Mouse (Mus musculus): ENCODE data around the gene Galnt16.

DNA sequence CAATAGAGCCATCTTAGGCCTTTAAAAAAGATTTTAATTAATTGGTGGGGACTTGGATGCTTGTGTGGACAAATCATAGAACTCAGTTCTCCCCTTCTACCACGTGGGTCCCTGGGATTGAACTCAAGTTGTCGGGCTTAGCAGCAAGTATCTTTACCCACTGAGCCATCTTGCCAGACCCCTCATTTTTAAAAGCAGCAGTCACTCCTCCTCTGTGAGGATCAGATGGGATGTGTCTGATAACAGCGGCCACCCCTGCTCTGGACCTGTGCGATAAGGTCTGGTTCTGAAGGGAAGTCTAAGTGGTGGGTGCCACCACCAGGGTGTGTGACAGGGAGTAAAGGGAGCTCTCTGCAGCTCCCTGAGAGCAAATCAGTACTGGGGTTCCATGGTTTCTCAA is 77.5 kb downstream of the Galnt16 start:
- TF ChIP-seq GATA1 (IDR thresholded peaks at IDR 0.05; ENCODE audit: borderline replicate concordance, low read length) (no peak), FLI1 (IDR thresholded peaks at IDR 0.05; ENCODE audit: low read length) (no peak)
